Mouse (Mus musculus) CH12.LX (cell line): ENCODE measurements around the gene Luzp1. TPM values are rescaled to one million over a fixed set of nuclear protein-coding genes. Genes with fewer than 3 reads are reported as not detected.

Experiments
- DNase-seq: peaks from one replicate; pipeline ENCODE4 v3.0.0-alpha.2; 2013; ENCODE audit errors: extremely low read depth
- H3K27ac ChIP-seq: 2 replicates; pipeline ENCODE4 v1.5.1; 2012; ENCODE audit warnings: low read depth, mild to moderate bottlenecking, control low read depth, moderate library complexity; ENCODE audit not compliant: insufficient read depth
- H3K27me3 ChIP-seq: replicated peaks from 2 replicates; pipeline ENCODE3; 2012; ENCODE audit warnings: inconsistent platforms
- H3K36me3 ChIP-seq, 2 experiments: replicated peaks in 1 of 2; 2 replicates each; pipeline versions ENCODE3 to v1.6.1; 2012; ENCODE audit warnings: inconsistent platforms in 1 of 2, low read length in 1 of 2, mild to moderate bottlenecking in 1 of 2, mixed read lengths in 1 of 2, moderate library complexity in 1 of 2; ENCODE audit not compliant: control insufficient read depth in 1 of 2, insufficient read depth in 1 of 2
- H3K4me1 ChIP-seq, 2 experiments: 2 replicates each; pipeline ENCODE4 v1.6.1; 2012; ENCODE audit warnings: inconsistent platforms in 1 of 2, moderate library complexity in 1 of 2; ENCODE audit not compliant: insufficient read depth in 2 of 2, control insufficient read depth in 1 of 2
- H3K4me2 ChIP-seq: 2 replicates; pipeline ENCODE4 v1.6.1; 2012; ENCODE audit warnings: low read depth, mild to moderate bottlenecking, control low read depth; ENCODE audit not compliant: poor library complexity, insufficient read depth, severe bottlenecking
- H3K4me3 ChIP-seq, 3 experiments: fragments of 150-350 bp in 1 of 3; sonication (generic) in 1 of 3; replicated peaks in 1 of 3; 2 replicates each; pipeline versions ENCODE3 to v1.5.1; 2011 to 2012; ENCODE audit warnings: low read depth in 2 of 3, low read length in 2 of 3, mild to moderate bottlenecking in 2 of 3, moderate library complexity in 2 of 3, control low read depth in 1 of 3, improper control_type of control experiment in 1 of 3, inconsistent platforms in 1 of 3, mixed read lengths in 1 of 3; ENCODE audit not compliant: poor library complexity in 1 of 3
- H3K79me2 ChIP-seq: replicated peaks from 2 replicates; pipeline ENCODE4 v1.6.1; 2012; ENCODE audit warnings: mild to moderate bottlenecking, moderate library complexity; ENCODE audit not compliant: control insufficient read depth, poor library complexity, insufficient read depth, severe bottlenecking; ENCODE audit errors: extremely low read depth
- H3K9ac ChIP-seq: 2 replicates; pipeline ENCODE4 v1.6.1; 2012; ENCODE audit warnings: low read depth, mild to moderate bottlenecking, control low read depth, moderate library complexity; ENCODE audit not compliant: insufficient read depth
- H3K9me3 ChIP-seq: replicated peaks from 2 replicates; pipeline ENCODE3; 2012; ENCODE audit warnings: low read length, inconsistent platforms, mixed read lengths
- BHLHE40 ChIP-seq: IDR thresholded peaks from 2 replicates; pipeline ENCODE4 v1.6.1; 2011; ENCODE audit warnings: mild to moderate bottlenecking, low read depth, low read length, improper control_type of control experiment
- CHD2 ChIP-seq: IDR thresholded peaks from 2 replicates; pipeline ENCODE4 v1.6.1; 2011; ENCODE audit warnings: low read length, improper control_type of control experiment
- E2F4 ChIP-seq: IDR thresholded peaks from 2 replicates; pipeline ENCODE4 v1.6.1; 2011; ENCODE audit warnings: low read depth, low read length, improper control_type of control experiment; ENCODE audit not compliant: insufficient replicate concordance
- ELF1 ChIP-seq: IDR thresholded peaks from 2 replicates; pipeline ENCODE4 v1.6.1; 2014; ENCODE audit warnings: low read depth, mild to moderate bottlenecking, inconsistent platforms, low read length, improper control_type of control experiment
- EP300 ChIP-seq: IDR thresholded peaks from 2 replicates; pipeline ENCODE4 v1.6.1; 2011; ENCODE audit warnings: low read length, improper control_type of control experiment
- GABPA ChIP-seq: IDR thresholded peaks from 2 replicates; pipeline ENCODE4 v1.6.1; 2012; ENCODE audit warnings: low read depth, low read length, improper control_type of control experiment, inconsistent platforms; ENCODE audit not compliant: insufficient replicate concordance
- MAX ChIP-seq: IDR thresholded peaks from 2 replicates; pipeline ENCODE4 v1.6.1; 2011; ENCODE audit warnings: low read length, improper control_type of control experiment
- MAZ ChIP-seq: IDR thresholded peaks from 2 replicates; pipeline ENCODE4 v1.6.1; 2012; ENCODE audit warnings: low read depth, mild to moderate bottlenecking, inconsistent platforms, low read length, improper control_type of control experiment, moderate library complexity
- MEF2A ChIP-seq: IDR thresholded peaks from 2 replicates; pipeline ENCODE4 v1.6.1; 2014; ENCODE audit warnings: low read depth, mild to moderate bottlenecking, inconsistent platforms, low read length, improper control_type of control experiment, borderline replicate concordance
- MXI1 ChIP-seq: IDR thresholded peaks from 2 replicates; pipeline ENCODE4 v1.6.1; 2011; ENCODE audit warnings: mild to moderate bottlenecking, low read depth, low read length, improper control_type of control experiment
- MYC ChIP-seq: IDR thresholded peaks from 2 replicates; pipeline ENCODE4 v1.6.1; 2011; ENCODE audit warnings: low read depth, mild to moderate bottlenecking, improper control_type of control experiment, low read length
- PAX5 ChIP-seq: IDR thresholded peaks from 2 replicates; pipeline ENCODE4 v1.6.1; 2012; ENCODE audit warnings: low read length, inconsistent platforms, mixed read lengths
- POLR2A ChIP-seq: IDR thresholded peaks from 2 replicates; pipeline ENCODE4 v1.6.1; 2011; ENCODE audit warnings: low read depth, mild to moderate bottlenecking, improper control_type of control experiment, low read length
- SIN3A ChIP-seq: IDR thresholded peaks from 2 replicates; pipeline ENCODE4 v1.6.1; 2012; ENCODE audit warnings: low read length, improper control_type of control experiment, inconsistent platforms
- TBP ChIP-seq: conservative IDR thresholded peaks from 2 replicates; pipeline ENCODE4 v1.6.1; 2011; ENCODE audit warnings: low read depth, low read length, improper control_type of control experiment
- TCF12 ChIP-seq: IDR thresholded peaks from 2 replicates; pipeline ENCODE4 v1.6.1; 2014; ENCODE audit warnings: low read depth, mild to moderate bottlenecking, inconsistent platforms, low read length, improper control_type of control experiment
- USF1 ChIP-seq: IDR thresholded peaks from 2 replicates; pipeline ENCODE4 v1.6.1; 2014; ENCODE audit warnings: low read depth, mild to moderate bottlenecking, inconsistent platforms, low read length, improper control_type of control experiment
- USF2 ChIP-seq: conservative IDR thresholded peaks from 2 replicates; pipeline ENCODE4 v1.6.1; 2011; ENCODE audit warnings: low read depth, low read length, improper control_type of control experiment
- ZKSCAN1 ChIP-seq: IDR thresholded peaks from 2 replicates; pipeline ENCODE4 v1.6.1; 2012; ENCODE audit warnings: low read depth, inconsistent platforms, low read length, improper control_type of control experiment, borderline replicate concordance
- ZMIZ1 ChIP-seq: IDR thresholded peaks from 2 replicates; pipeline ENCODE4 v1.6.1; 2012; ENCODE audit warnings: low read depth, mild to moderate bottlenecking, inconsistent platforms, low read length, improper control_type of control experiment
- ZNF384 ChIP-seq: IDR thresholded peaks from 2 replicates; pipeline ENCODE4 v1.6.1; 2012; ENCODE audit warnings: low read depth, low read length, improper control_type of control experiment, inconsistent platforms
- dilution Hi-C: fragments of 300-500 bp; cut with MboI; formaldehyde crosslinking; loops from 2 replicates; pipeline ENCODE4 v1.14.3; 2020; ENCODE audit warnings: low sequenced_read_pairs; ENCODE audit not compliant: extremely low pct_unique_long_range_greater_than_20kb, extremely low pct_ligation_motif_present
- in situ Hi-C: fragments of 300-500 bp; cut with MboI; formaldehyde crosslinking; loops from 3 replicates; pipeline ENCODE4 v1.14.3; 2019; ENCODE audit warnings: low sequenced_read_pairs, low pct_ligation_motif_present, low pct_unique_long_range_greater_than_20kb, mixed read lengths
- polyA plus RNA-seq: library from polyadenylated mRNA; unstranded; fragments of >175 nt; gene quantifications from 2 replicates; pipeline ENCODE4 v1.2.1, GENCODE M21; 2012; ENCODE audit warnings: low read depth; ENCODE audit not compliant: insufficient read length
- total RNA-seq, 2 experiments: library from RNA; depleted of rRNA; stranded (reverse); fragments of 300-350 nt in 1 of 2; fragments of >200 nt in 1 of 2; gene quantifications; 2 replicates each; pipeline ENCODE4 v1.2.3; 2012 to 2014

Luzp1 gene
- total and polyA plus RNA-seq, 3 experiments: 5.0 to 7.0 (median 6.1) TPM

GRCm38 (mm10) chr4:136468553-136469327 is 821 bp upstream of the Luzp1 start:
- Histone ChIP-seq H3K9me3 (no peaks in the 10 kb centered on the region), H3K79me2 (peaks cover 5% of the 10 kb centered on the region; the same call in 1 of the 2 replicates), H3K27ac (no peak overlapping the region), H3K36me3 (no peaks in the 10 kb centered on the region), H3K4me1 (peaks cover 0 to 25% of the 10 kb centered on the region in 2 experiments; a peak in 3 of 4 replicates), H3K27me3 (peaks cover 14% of the 10 kb centered on the region), H3K4me2 (peak overlapping the region; percentile 5; the same call in 1 of the 2 replicates), H3K4me3 (no peak overlapping the region), H3K9ac (no peak overlapping the region)
- dilution Hi-C loops: no loop called here
- no peak for DNase-seq
- TF ChIP-seq GABPA (no peak), MAZ (no peak), MEF2A (no peak), MYC (no peak), ELF1 (no peak), E2F4 (no peak), USF2 (no peak), TCF12 (no peak), EP300 (no peak), PAX5 (no peak), POLR2A (no peak), ZKSCAN1 (no peak), MXI1 (no peak)
- in situ Hi-C loops: no loop called here

GRCm38 (mm10) chr4:136469941-136470346 is 383 bp downstream of the Luzp1 start:
- dilution Hi-C loops (no loop called here), in situ Hi-C loops (no loop called here)
- Histone ChIP-seq H3K27ac (peak overlapping the region; percentile 18; the same call in 1 of the 2 replicates), H3K9me3 (no peaks in the 10 kb centered on the region), H3K9ac (peak overlapping the region; percentile 71), H3K27me3 (peaks cover 14% of the 10 kb centered on the region), H3K36me3 (no peaks in the 10 kb centered on the region), H3K79me2 (peaks cover 5% of the 10 kb centered on the region; the same call in 1 of the 2 replicates), H3K4me1 (peaks cover 0 to 25% of the 10 kb centered on the region in 2 experiments; a peak in 3 of 4 replicates), H3K4me3 (peak overlapping the region; percentile 51 to 75 (median 72)), H3K4me2 (peak overlapping the region; percentile 72)
- peak; percentile 72; the same call in 1 of the 2 replicates for TF ChIP-seq MXI1
- no peak for TF ChIP-seq MAX
- 0 out of 2 replicates have a peak, but pooled peaks have one; percentile 24 for TF ChIP-seq SIN3A
- no peak for TF ChIP-seq TBP
- no peak for TF ChIP-seq ELF1
- TF ChIP-seq ZMIZ1: peak; percentile 3; the same call in 1 of the 2 replicates
- TF ChIP-seq BHLHE40: no peak
- TF ChIP-seq CHD2: no peak
- peak; percentile 82 for TF ChIP-seq ZNF384
- no peak for TF ChIP-seq USF1
- peak; percentile 56 for DNase-seq
